Mouse (Mus musculus): ENCODE measurements around the gene Kcnab1. TPM values are rescaled to one million over a fixed set of nuclear protein-coding genes. Genes with fewer than 3 reads are reported as not detected.

The Kcnab1 gene
- 0.39 and 0.60 TPM in 2 replicates for polyA plus RNA-seq (2012; rRNA removed)

GRCm38 (mm10) chr3:65108945-65109921 lies at the start of gene Kcnab1:
TSS of gene Kcnab1 (plus strand) at chr3:65109384.

DNA sequence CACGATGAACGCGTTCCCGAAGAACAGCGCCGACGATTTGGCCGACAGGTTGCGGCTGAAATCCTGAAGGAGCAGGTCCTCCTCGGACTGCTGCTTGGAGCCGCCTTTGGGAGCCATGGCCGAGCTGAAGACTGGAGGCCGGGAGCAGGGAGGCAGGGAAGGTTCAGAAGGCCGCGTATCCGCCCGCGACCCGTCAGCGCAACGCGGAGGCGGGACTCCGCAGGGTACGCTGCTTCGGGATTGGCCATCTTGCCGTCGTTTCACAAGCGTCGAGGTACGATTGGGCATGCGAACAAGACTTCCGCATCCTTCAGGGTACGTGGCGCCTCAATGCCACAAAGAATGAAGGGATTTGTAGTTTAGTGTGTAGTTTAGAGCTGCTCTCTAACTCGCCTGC lies 283.2 kb downstream of the Kcnab1 start, which contains the start of gene Ssr3:
Gene Ssr3 (minus strand): TSS at position 203 of the 397 bp plus-strand sequence.

